In the genomic region with DNA sequence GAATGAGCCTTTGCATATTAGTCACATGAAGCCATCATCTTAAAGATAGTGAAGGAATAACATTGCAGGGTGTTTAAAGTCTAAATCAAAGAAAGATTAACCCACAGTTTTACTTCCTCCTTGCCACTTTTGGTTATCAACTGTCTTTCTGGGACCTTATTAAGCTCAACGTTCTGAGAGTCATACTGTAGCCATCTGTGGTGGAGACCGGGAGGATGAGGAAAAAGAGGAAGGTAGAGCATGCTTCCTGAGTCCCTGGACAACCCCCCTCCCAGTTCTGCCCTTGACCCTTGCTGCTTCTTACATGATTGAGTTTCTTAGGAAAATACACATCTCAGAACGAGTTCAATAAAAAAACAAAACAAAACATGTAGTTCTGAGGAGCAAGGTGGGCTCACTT, we compare ENCODE assay signal across 45 mouse cellular contexts. TPM values are rescaled to one million over a fixed set of nuclear protein-coding genes. Genes with fewer than 3 reads are reported as not detected.
"Had no signal": no experiment of that assay in that cellular context is flagged by ENCODE, and none has a peak within 500 bp of the region (broad histone marks: within the 10 kb centered on the region; RNA-seq: fewer than 3 reads in every experiment).

No protein-coding gene starts in this region.

- H3K9me3 ChIP-seq: limb, embryonic 10.5 days; limb, embryonic 12.5 days; limb, embryonic 13.5 days; limb, embryonic 15.5 days; liver, embryonic 12.5 days; liver, embryonic 13.5 days; liver, embryonic 15.5 days; lung, embryonic 15.5 days; megakaryocyte, embryonic 14.5 days; midbrain, embryonic 10.5 days; midbrain, embryonic 12.5 days; midbrain, embryonic 13.5 days; midbrain, embryonic 15.5 days had no signal

- ATAC-seq: liver, embryonic 12.5 days; liver, postnatal 0 days; lung, postnatal 0 days; midbrain, embryonic 13.5 days; midbrain, embryonic 15.5 days; midbrain, embryonic 16.5 days had no signal

- H3K27me3 ChIP-seq: limb, embryonic 12.5 days; limb, embryonic 13.5 days; limb, embryonic 15.5 days; liver, embryonic 12.5 days; liver, embryonic 13.5 days; liver, embryonic 15.5 days; lung, embryonic 15.5 days; midbrain, embryonic 12.5 days; midbrain, embryonic 13.5 days; midbrain, embryonic 15.5 days had no signal

- H3K36me3 ChIP-seq: limb, embryonic 10.5 days; limb, embryonic 12.5 days; limb, embryonic 13.5 days; limb, embryonic 15.5 days; liver, embryonic 12.5 days; liver, embryonic 13.5 days; liver, embryonic 15.5 days; lung, embryonic 15.5 days; midbrain, embryonic 10.5 days; midbrain, embryonic 12.5 days; midbrain, embryonic 13.5 days; midbrain, embryonic 15.5 days had no signal

- DNase-seq: left cerebral cortex, postnatal 4 days; liver; liver, embryonic 13.5 days; liver, postnatal 0 days; lung, adult 18-20 months; lung, adult 2 months; lung, embryonic 14.5 days; lung, postnatal 10 days; lung, postnatal 14 days; lung, postnatal 36 days; lung, postnatal 4 days; midbrain, embryonic 14.5 days had no signal

- H3K4me1 ChIP-seq: limb, embryonic 12.5 days; limb, embryonic 13.5 days; limb, embryonic 15.5 days; liver, embryonic 12.5 days; liver, embryonic 13.5 days; liver, embryonic 15.5 days; lung, embryonic 15.5 days; midbrain, embryonic 10.5 days; midbrain, embryonic 12.5 days; midbrain, embryonic 13.5 days; midbrain, embryonic 15.5 days had no signal

- H3K27ac ChIP-seq: left cerebral cortex, adult 2 months; limb, embryonic 10.5 days; limb, embryonic 12.5 days; limb, embryonic 13.5 days; limb, embryonic 15.5 days; liver, embryonic 12.5 days; liver, embryonic 13.5 days; liver, embryonic 14.5 days; liver, embryonic 15.5 days; lung, embryonic 15.5 days; macrophage; midbrain, embryonic 10.5 days; midbrain, embryonic 12.5 days; midbrain, embryonic 13.5 days; midbrain, embryonic 15.5 days had no signal

- H3K9ac ChIP-seq: limb, embryonic 12.5 days; limb, embryonic 13.5 days; limb, embryonic 15.5 days; liver, embryonic 12.5 days; liver, embryonic 13.5 days; liver, embryonic 14.5 days; liver, embryonic 15.5 days; liver, postnatal 0 days; lung, embryonic 14.5 days; lung, embryonic 15.5 days; midbrain, embryonic 12.5 days; midbrain, embryonic 13.5 days; midbrain, embryonic 15.5 days had no signal

- H3K4me3 ChIP-seq: left cerebral cortex, adult 2 months; limb, embryonic 10.5 days; limb, embryonic 12.5 days; limb, embryonic 13.5 days; limb, embryonic 15.5 days; liver, embryonic 12.5 days; liver, embryonic 13.5 days; liver, embryonic 15.5 days; lung, embryonic 15.5 days; megakaryocyte, embryonic 14.5 days; midbrain, embryonic 10.5 days; midbrain, embryonic 12.5 days; midbrain, embryonic 13.5 days; midbrain, embryonic 15.5 days; myocyte had no signal

RNA-seq across cellular contexts. Expression of gene Gpr119, which starts 2.6 kb away (rescaled TPM):
- total RNA-seq: left cerebral cortex, adult 2 months; left cerebral cortex, adult 8-10 months; left cerebral cortex, postnatal 10 days; left cerebral cortex, postnatal 14 days; left cerebral cortex, postnatal 25 days; left cerebral cortex, postnatal 36 days; left cerebral cortex, postnatal 4 days; liver, adult 2 months; megakaryocyte-erythroid progenitor cell, adult 5-6 weeks; midbrain, postnatal 0 days; monocyte, adult 5-6 weeks had no signal
- polyA plus RNA-seq: limb, embryonic 10.5 days; limb, embryonic 11.5 days; limb, embryonic 12.5 days; limb, embryonic 13.5 days; limb, embryonic 14.5 days; limb, embryonic 15.5 days; liver, adult 2 months; liver, embryonic 12.5 days; liver, embryonic 13.5 days; liver, embryonic 14.5 days; liver, embryonic 15.5 days; liver, embryonic 16.5 days; liver, postnatal 0 days; lung, adult 2 months; lung, embryonic 14.5 days; lung, embryonic 15.5 days; lung, embryonic 16.5 days; lung, postnatal 0 days; macrophage; midbrain, embryonic 11.5 days; midbrain, embryonic 12.5 days; midbrain, embryonic 13.5 days; midbrain, embryonic 15.5 days; midbrain, embryonic 16.5 days; midbrain, postnatal 0 days; myocyte; neural tube, embryonic 11.5 days had no signal
